Mouse (Mus musculus) bone marrow macrophage, adult 2 months (primary cell): ENCODE measurements around the gene Serpina10. TPM values are rescaled to one million over a fixed set of nuclear protein-coding genes. Genes with fewer than 3 reads are reported as not detected.
"Not testable (repeated sequence)": the region's sequence is repeated elsewhere in the genome, so short reads cannot be mapped to it uniquely, and the experiment has no call there.

Experiments
- H3K27ac ChIP-seq: 2 replicates; pipeline ENCODE4 v1.5.1; 2012; ENCODE audit warnings: low read depth, low read length; ENCODE audit not compliant: insufficient read depth
- H3K4me1 ChIP-seq: 2 replicates; pipeline ENCODE4 v1.6.1; 2012; ENCODE audit warnings: low read length; ENCODE audit not compliant: control insufficient read depth, insufficient read depth
- H3K4me3 ChIP-seq: 2 replicates; pipeline ENCODE4 v1.5.1; 2012; ENCODE audit warnings: mild to moderate bottlenecking, low read length, moderate library complexity; ENCODE audit not compliant: insufficient read depth
- CTCF ChIP-seq: IDR thresholded peaks from 2 replicates; pipeline ENCODE4 v1.5.1; 2012; ENCODE audit warnings: low read depth, mild to moderate bottlenecking, low read length, moderate library complexity
- POLR2A ChIP-seq: IDR thresholded peaks from 2 replicates; pipeline ENCODE4 v1.6.1; 2012; ENCODE audit warnings: mild to moderate bottlenecking, low read depth, low read length, borderline replicate concordance
- polyA plus RNA-seq: library from polyadenylated mRNA; stranded (reverse); fragments of >200 nt; gene quantifications from 2 replicates; pipeline ENCODE4 v1.2.4, GENCODE M21; 2012; ENCODE audit not compliant: missing spikeins, insufficient read depth, insufficient read length

Gene Serpina10
- polyA plus RNA-seq: not detected in 2 replicates

DNA sequence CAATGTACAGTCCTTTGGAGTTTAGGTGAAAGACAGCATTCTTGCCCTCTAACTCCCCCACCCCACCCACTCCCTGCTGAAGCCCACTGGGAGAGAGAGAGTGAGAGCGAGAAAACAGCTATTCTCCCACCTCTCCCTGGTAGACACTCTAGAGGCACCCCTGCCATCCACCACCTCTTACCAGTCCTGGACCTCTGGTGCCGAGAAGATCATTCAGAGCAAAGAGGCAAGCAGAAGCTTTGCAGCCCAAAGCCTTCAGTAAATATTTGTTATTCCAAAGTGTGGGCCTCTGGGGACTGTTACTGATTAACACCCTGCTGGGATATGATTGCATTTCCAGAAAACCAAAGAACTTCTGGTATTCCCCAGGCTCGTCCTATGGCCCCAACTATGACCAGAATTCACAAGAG, at the start of gene Serpina10:
Gene Serpina10 (minus strand): TSS at position 242 of the 410 bp plus-strand sequence.
- Histone ChIP-seq H3K4me1 (no peaks in the 10 kb centered on the region), H3K27ac (no peak within 1 kb of the TSS), H3K4me3 (no peak within 1 kb of the TSS)
- no peak for TF ChIP-seq POLR2A
- no peak for TF ChIP-seq CTCF

- not testable (repeated sequence) for H3K4me3 ChIP-seq, H3K4me1 ChIP-seq, H3K27ac ChIP-seq
Observed at GRCm38 (mm10) chr12:103679853-103680252, 48.6 kb upstream of the Serpina10 start.

DNA sequence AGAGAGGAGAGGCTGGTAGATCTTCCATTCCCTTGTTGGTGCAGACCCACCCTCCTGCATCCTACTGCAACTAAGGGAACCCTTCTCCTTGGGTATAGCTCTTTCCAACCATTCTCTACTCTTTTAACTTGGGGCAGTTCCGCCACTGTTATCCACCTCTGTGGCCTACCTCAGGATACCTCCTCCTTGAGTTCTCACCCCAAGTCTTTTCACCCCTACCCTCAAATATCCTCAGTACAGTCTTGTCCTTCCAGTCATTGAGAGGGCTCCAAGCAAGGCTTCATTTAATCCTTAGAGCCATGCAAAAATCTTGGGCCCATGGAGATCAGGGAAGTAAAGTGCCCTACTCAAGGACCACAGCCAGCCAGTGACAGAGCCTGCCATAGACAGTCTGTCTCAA, 44.8 kb upstream of the Serpina10 start, which contains the start of gene Serpina16:
Gene Serpina16 (minus strand): TSS at position 101 of the 400 bp plus-strand sequence.
- no peak within 1 kb of the TSS for H3K27ac ChIP-seq
- H3K4me1 ChIP-seq: no peaks in the 10 kb centered on the region
- H3K4me3 ChIP-seq: no peak within 1 kb of the TSS
- no peak for TF ChIP-seq POLR2A
- no peak for TF ChIP-seq CTCF

GRCm38 (mm10) chr12:103673179-103673578, 41.9 kb upstream of the Serpina10 start:
- no peak for TF ChIP-seq CTCF
- TF ChIP-seq POLR2A: no peak
- Histone ChIP-seq H3K4me3 (no peak overlapping the region), H3K4me1 (no peaks in the 10 kb centered on the region), H3K27ac (no peak overlapping the region)

DNA sequence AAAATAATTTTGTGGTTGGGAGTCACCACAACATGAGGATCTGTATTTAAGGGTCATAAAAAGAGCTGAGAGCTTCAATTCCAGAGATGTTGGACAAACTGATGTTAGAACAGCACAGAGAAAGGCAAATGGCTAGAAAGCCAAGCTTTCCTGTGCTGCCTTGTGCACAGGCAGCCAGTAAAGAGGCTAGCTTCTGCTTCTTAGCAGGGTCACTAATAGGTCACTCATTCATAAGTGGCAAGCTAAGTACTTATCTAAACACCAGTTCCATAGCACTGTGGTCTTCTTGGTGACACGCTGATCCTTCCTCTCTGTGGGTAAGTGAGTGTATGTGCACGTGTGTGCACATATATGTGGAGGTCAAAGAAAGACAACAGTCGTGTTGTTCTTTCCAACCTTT, 40.2 kb upstream of the Serpina10 start:
- no peaks in the 10 kb centered on the region for H3K4me1 ChIP-seq
- no peak for TF ChIP-seq CTCF
- TF ChIP-seq POLR2A: no peak
- no peak overlapping the region for H3K4me3 ChIP-seq
- H3K27ac ChIP-seq: no peak overlapping the region

GRCm38 (mm10) chr12:103670964-103671363, 39.7 kb upstream of the Serpina10 start:
- H3K4me3 ChIP-seq: no peak overlapping the region
- H3K27ac ChIP-seq: no peak overlapping the region
- no peak for TF ChIP-seq CTCF
- no peak for TF ChIP-seq POLR2A
- no peaks in the 10 kb centered on the region for H3K4me1 ChIP-seq

GRCm38 (mm10) chr12:103670344-103670743, 39.1 kb upstream of the Serpina10 start:
- Histone ChIP-seq H3K27ac (no peak overlapping the region), H3K4me3 (no peak overlapping the region), H3K4me1 (no peaks in the 10 kb centered on the region)
- TF ChIP-seq POLR2A (no peak), CTCF (no peak)

DNA sequence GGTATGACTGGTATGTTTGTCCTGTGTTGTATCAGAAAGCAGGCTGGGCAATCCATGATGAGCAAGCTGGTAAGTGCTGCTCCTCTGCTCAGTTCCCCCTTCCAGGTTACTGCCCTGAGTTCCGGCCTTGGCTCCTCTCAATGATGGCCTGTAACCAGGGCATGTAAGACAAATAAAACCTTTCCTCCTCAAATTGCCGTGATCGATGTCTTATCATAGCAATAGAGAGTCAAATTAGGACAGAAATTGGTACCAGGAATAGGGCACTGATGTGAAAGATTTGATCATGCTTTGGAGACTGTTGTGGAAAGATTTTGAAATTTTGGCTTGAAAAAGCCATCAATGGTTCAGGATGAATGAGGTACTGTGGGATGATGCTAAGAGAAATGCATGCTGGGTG, 34.0 kb upstream of the Serpina10 start:
- H3K4me1 ChIP-seq: no peaks in the 10 kb centered on the region
- no peak overlapping the region for H3K4me3 ChIP-seq
- TF ChIP-seq POLR2A (no peak), CTCF (no peak)
- H3K27ac ChIP-seq: no peak overlapping the region

- H3K4me1 ChIP-seq, H3K27ac ChIP-seq, H3K4me3 ChIP-seq: not testable (repeated sequence)
Observed at GRCm38 (mm10) chr12:103662053-103662452, 30.8 kb upstream of the Serpina10 start.

DNA sequence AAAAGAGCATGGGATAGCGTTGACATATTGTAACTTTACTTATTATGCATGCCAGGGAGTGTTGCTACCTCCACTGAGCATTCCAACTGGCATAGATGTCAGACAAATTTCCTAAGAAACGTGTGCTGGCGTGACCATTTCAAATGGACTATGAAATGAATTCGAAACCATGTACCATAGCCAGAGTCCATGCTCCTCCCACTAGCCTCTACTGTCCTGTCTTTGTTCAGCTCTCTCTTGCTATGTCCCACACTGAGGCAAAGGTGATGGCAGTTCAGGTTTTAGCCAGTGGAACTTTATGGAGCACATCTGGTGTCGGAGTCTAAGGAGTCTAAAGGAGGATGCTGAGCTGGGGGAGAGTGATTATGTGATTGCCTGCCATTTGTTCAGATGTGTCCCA, 28.8 kb upstream of the Serpina10 start:
- TF ChIP-seq CTCF (no peak), POLR2A (no peak)
- no peaks in the 10 kb centered on the region for H3K4me1 ChIP-seq
- no peak overlapping the region for H3K27ac ChIP-seq
- no peak overlapping the region for H3K4me3 ChIP-seq

- Histone ChIP-seq H3K4me1 (no peaks in the 10 kb centered on the region), H3K4me3 (no peak overlapping the region), H3K27ac (no peak overlapping the region)
- TF ChIP-seq POLR2A (no peak), CTCF (no peak)
Observed at GRCm38 (mm10) chr12:103659171-103659570, 27.9 kb upstream of the Serpina10 start.
